Mouse (Mus musculus): ENCODE data around the gene Ern1.

DNA sequence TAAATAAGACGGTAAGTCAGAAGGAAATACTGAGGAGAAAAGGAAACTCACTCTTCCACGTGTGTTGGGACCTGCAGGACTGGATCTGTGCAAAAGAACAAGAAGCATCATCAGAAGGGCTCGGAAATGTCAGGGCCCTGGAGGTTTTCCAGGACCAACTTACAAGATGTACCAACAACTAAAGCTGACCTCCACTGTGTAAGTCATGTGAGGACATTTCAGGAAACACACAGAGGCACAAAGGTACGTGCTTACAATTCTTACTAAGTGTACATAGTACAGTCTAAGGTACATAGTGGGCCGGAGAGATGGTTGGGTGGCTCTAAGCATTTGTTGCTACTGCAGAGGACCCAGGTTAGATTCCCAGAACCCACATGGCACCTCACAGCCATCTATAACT lies 50.6 kb downstream of the Ern1 start:
- TF ChIP-seq CTCF (IDR thresholded peaks at IDR 0.05; ENCODE audit: low read depth, low read length): no peak
- TF ChIP-seq POLR2A (IDR thresholded peaks at IDR 0.05; ENCODE audit: extremely low read depth, insufficient read depth, low read length): no peak

All from liver, adult 2 months (tissue).